Mouse (Mus musculus): ENCODE data around the gene Mios.

DNA sequence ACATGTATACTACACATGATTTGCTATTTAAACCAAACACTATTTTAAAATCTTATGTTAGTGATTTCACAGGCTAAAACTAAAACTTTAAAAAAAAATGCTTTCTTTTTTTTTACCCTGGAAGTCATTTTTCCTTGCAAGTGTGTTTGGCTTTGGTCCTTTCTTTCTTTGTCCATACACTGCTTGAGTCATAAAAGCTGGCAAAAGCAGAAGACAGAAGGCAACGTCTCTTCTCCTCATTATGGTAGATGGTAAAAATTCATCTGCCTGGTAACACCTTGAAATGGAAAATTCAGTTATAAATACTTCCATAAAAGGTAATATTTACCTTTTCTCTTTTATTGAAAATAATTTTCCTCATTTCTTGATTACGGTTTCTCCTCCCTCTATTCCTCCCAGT is 32.9 kb upstream of the Mios start:
- TF ChIP-seq CTCF (IDR thresholded peaks at IDR 0.05) (no peak), EP300 (IDR thresholded peaks at IDR 0.05) (no peak)

Measured in lung, postnatal 0 days (tissue).